ENCODE assay signal across 8 mouse cellular contexts in genomic region chr17:47518205-47518604, GRCm38 (mm10). TPM values are rescaled to one million over a fixed set of nuclear protein-coding genes. Genes with fewer than 3 reads are reported as not detected.
DNase-seq lines count a peak whose midpoint lies in the region; ATAC-seq and TF ChIP-seq lines count a peak whose summit lies in the region.

No protein-coding gene starts in this region.

- peaks cover 26% of the 10 kb centered on the region for H3K4me1 ChIP-seq in kidney, embryonic 14.5 days (ENCODE audit: control insufficient read depth, insufficient read depth, low read length)
- H3K4me1 ChIP-seq in heart, postnatal 0 days (ENCODE audit: control insufficient read depth, insufficient read depth), result peaks cover 33% of the 10 kb centered on the region
- H3K4me1 ChIP-seq in liver, postnatal 0 days (ENCODE audit: insufficient read depth), result peaks cover 62% of the 10 kb centered on the region
- H3K4me1 ChIP-seq in cerebellum, adult 2 months (ENCODE audit: control insufficient read depth, insufficient read depth, low read length), result no peaks in the 10 kb centered on the region

- no peak for DNase-seq in kidney, postnatal 25 days
- DNase-seq in brain, embryonic 14.5 days (ENCODE audit: low read depth), result peak; percentile 53
- DNase-seq in heart, postnatal 0 days (ENCODE audit: low spot score), result peak; percentile 84
- DNase-seq in liver, postnatal 0 days, result no peak
- DNase-seq in layer of hippocampus, postnatal 10 days (ENCODE audit: low spot score in 2 of 2), result no peak
- no peak for DNase-seq in cerebellum, adult 2 months
- no peak for DNase-seq in cerebellum, adult 9-10 months

- peak overlapping the region; percentile 80 for H3K27ac ChIP-seq in kidney, embryonic 14.5 days (ENCODE audit: low read depth, low read length)
- peak overlapping the region; percentile 98 for H3K27ac ChIP-seq in heart, postnatal 0 days (ENCODE audit: low read depth)
- peak overlapping the region; percentile 63 for H3K27ac ChIP-seq in liver, postnatal 0 days (ENCODE audit: low read depth)
- H3K27ac ChIP-seq in cerebellum, adult 2 months (ENCODE audit: insufficient read depth, low read length), result no peak overlapping the region

- WGBS in kidney, embryonic 14.5 days, result 33% methylated on average over 8 of the region's 8 CpGs
- WGBS in heart, postnatal 0 days, result 15% methylated on average over 8 of the region's 8 CpGs
- WGBS in liver, postnatal 0 days (ENCODE audit: insufficient replicate concordance), result 54% methylated on average over 8 of the region's 8 CpGs
- WGBS in cerebellum, adult 2 months, result 32% methylated on average over 8 of the region's 8 CpGs

- no peaks in the 10 kb centered on the region for H3K36me3 ChIP-seq in kidney, embryonic 14.5 days (ENCODE audit: control insufficient read depth, insufficient read depth, low read length)
- no peaks in the 10 kb centered on the region; the same call in 1 of the 2 replicates for H3K36me3 ChIP-seq in heart, postnatal 0 days (replicated peaks; ENCODE audit: control insufficient read depth, insufficient read depth, low read length)
- peaks cover 13% of the 10 kb centered on the region; the same call in 1 of the 2 replicates for H3K36me3 ChIP-seq in liver, postnatal 0 days (replicated peaks; ENCODE audit: insufficient read depth, low read length)

- no peak overlapping the region for H3K4me3 ChIP-seq in kidney, embryonic 14.5 days (ENCODE audit: low read length)
- H3K4me3 ChIP-seq in heart, postnatal 0 days (ENCODE audit: low read depth, low read length), result no peak overlapping the region
- H3K4me3 ChIP-seq in liver, postnatal 0 days (ENCODE audit: low read depth, low read length), result no peak overlapping the region
- H3K4me3 ChIP-seq in cerebellum, adult 2 months (replicated peaks; ENCODE audit: insufficient read depth, low read depth, low read length), result no peak overlapping the region

- H3K9me3 ChIP-seq in kidney, embryonic 14.5 days (ENCODE audit: control insufficient read depth, low read length), result no peaks in the 10 kb centered on the region
- no peaks in the 10 kb centered on the region for H3K9me3 ChIP-seq in heart, postnatal 0 days (replicated peaks; ENCODE audit: control insufficient read depth, low read length)
- no peaks in the 10 kb centered on the region for H3K9me3 ChIP-seq in liver, postnatal 0 days (ENCODE audit: low read length)

- H3K9ac ChIP-seq in kidney, embryonic 14.5 days (ENCODE audit: low read depth, low read length), result peak overlapping the region; percentile 7; the same call in 1 of the 2 replicates
- H3K9ac ChIP-seq in heart, postnatal 0 days (replicated peaks; ENCODE audit: low read depth, low read length), result peak overlapping the region; percentile 42; the same call in 1 of the 2 replicates
- H3K9ac ChIP-seq in liver, postnatal 0 days (replicated peaks), result no peak overlapping the region

- no peak for TF ChIP-seq POLR2A in brain, embryonic 14.5 days (IDR thresholded peaks at IDR 0.05; ENCODE audit: borderline replicate concordance, extremely low read depth, insufficient read depth, insufficient read length, poor library complexity, severe bottlenecking)
- TF ChIP-seq POLR2A in cerebellum, adult 2 months (IDR thresholded peaks at IDR 0.05; ENCODE audit: borderline replicate concordance, insufficient read depth, low read length), result no peak

- H3K27me3 ChIP-seq in kidney, embryonic 14.5 days (ENCODE audit: control insufficient read depth, insufficient read depth, low read length), result no peaks in the 10 kb centered on the region
- H3K27me3 ChIP-seq in heart, postnatal 0 days (ENCODE audit: control insufficient read depth, insufficient read depth, low read length), result no peaks in the 10 kb centered on the region
- no peaks in the 10 kb centered on the region for H3K27me3 ChIP-seq in liver, postnatal 0 days (ENCODE audit: insufficient read depth, low read length)
- no peaks in the 10 kb centered on the region for H3K27me3 ChIP-seq in cerebellum, adult 2 months (ENCODE audit: control insufficient read depth, insufficient read depth, low read length)

- TF ChIP-seq EP300 in heart, postnatal 0 days (IDR thresholded peaks at IDR 0.05; ENCODE audit: low read depth), result no peak
- no peak for TF ChIP-seq EP300 in liver, postnatal 0 days (IDR thresholded peaks at IDR 0.05; ENCODE audit: low read depth)

- H3K4me2 ChIP-seq in kidney, embryonic 14.5 days (replicated peaks; ENCODE audit: low read depth, low read length), result no peak overlapping the region
- no peak overlapping the region for H3K4me2 ChIP-seq in heart, postnatal 0 days (ENCODE audit: low read depth, low read length)
- H3K4me2 ChIP-seq in liver, postnatal 0 days (ENCODE audit: low read depth, low read length), result no peak overlapping the region

- no peak for TF ChIP-seq CTCF in brain, embryonic 14.5 days (IDR thresholded peaks at IDR 0.05; ENCODE audit: borderline replicate concordance, extremely low read depth, insufficient read depth, insufficient read length)
- no peak for TF ChIP-seq CTCF in heart, postnatal 0 days (IDR thresholded peaks at IDR 0.05; ENCODE audit: low read depth)
- no peak for TF ChIP-seq CTCF in liver, postnatal 0 days (IDR thresholded peaks at IDR 0.05; ENCODE audit: low read depth)
- no peak for TF ChIP-seq CTCF in cerebellum, adult 2 months (IDR thresholded peaks at IDR 0.05; ENCODE audit: borderline replicate concordance, insufficient read depth, low read depth, low read length)

- ATAC-seq in kidney, embryonic 14.5 days (ENCODE audit: low FRiP score, low TSS enrichment), result no peak
- ATAC-seq in heart, postnatal 0 days (ENCODE audit: insufficient read depth, low read depth), result peak; percentile 73
- no peak for ATAC-seq in liver, postnatal 0 days

RNA-seq across cellular contexts. Expression of gene Ccnd3, which starts 13.4 kb away (rescaled TPM):
- 257 and 276 TPM in 2 replicates for polyA plus RNA-seq in kidney, embryonic 14.5 days (2014; fragmentation: Nextera tagmentation; extraction: Ambion mirVana)
- 59.7 and 68.5 TPM in 2 replicates for polyA plus RNA-seq in brain, embryonic 14.5 days (2012; rRNA removed)
- 231 and 248 TPM in 2 replicates for total RNA-seq in heart, postnatal 0 days (2014; rRNA removed; ENCODE audit: low replicate concordance)
- polyA plus RNA-seq in heart, postnatal 0 days (2015; fragmentation: Nextera tagmentation; extraction: Ambion mirVana), result 180 and 187 TPM in 2 replicates
- polyA plus RNA-seq in liver, postnatal 0 days (2015; fragmentation: Nextera tagmentation; extraction: Ambion mirVana), result 249 and 250 TPM in 2 replicates
- total RNA-seq in layer of hippocampus, postnatal 10 days (2021), result 10 to 100 TPM; 34.7 to 39.6 TPM
- polyA plus RNA-seq in cerebellum, adult 2 months (2012; rRNA removed), result 50.5 and 57.3 TPM in 2 replicates

RNA-seq across cellular contexts. Expression of gene Taf8, which starts 16.1 kb away (rescaled TPM):
- 24.9 and 28.9 TPM in 2 replicates for polyA plus RNA-seq in kidney, embryonic 14.5 days (2014; fragmentation: Nextera tagmentation; extraction: Ambion mirVana)
- polyA plus RNA-seq in brain, embryonic 14.5 days (2012; rRNA removed), result 34.2 and 44.1 TPM in 2 replicates
- 14.7 and 26.4 TPM in 2 replicates for total RNA-seq in heart, postnatal 0 days (2014; rRNA removed; ENCODE audit: low replicate concordance)
- polyA plus RNA-seq in heart, postnatal 0 days (2015; fragmentation: Nextera tagmentation; extraction: Ambion mirVana), result 11.5 and 11.9 TPM in 2 replicates
- polyA plus RNA-seq in liver, postnatal 0 days (2015; fragmentation: Nextera tagmentation; extraction: Ambion mirVana), result 6.5 and 8.1 TPM in 2 replicates
- total RNA-seq in layer of hippocampus, postnatal 10 days (2021), result 10 to 100 TPM; 16.7 to 17.0 TPM
- 30.7 and 32.0 TPM in 2 replicates for polyA plus RNA-seq in cerebellum, adult 2 months (2012; rRNA removed)

Comparison
In these comparisons a context has a peak if more than half of its experiments do, and no peak if none do; other contexts are left out.
1. DNase-seq: peak in brain, embryonic 14.5 days (single experiment) and heart, postnatal 0 days (single experiment); none in kidney, postnatal 25 days (0 of 2), liver, postnatal 0 days (single experiment), layer of hippocampus, postnatal 10 days (0 of 2), cerebellum, adult 2 months (0 of 2) and cerebellum, adult 9-10 months (single experiment).